21 mouse cellular contexts compared by ENCODE assay signal in the genomic region with DNA sequence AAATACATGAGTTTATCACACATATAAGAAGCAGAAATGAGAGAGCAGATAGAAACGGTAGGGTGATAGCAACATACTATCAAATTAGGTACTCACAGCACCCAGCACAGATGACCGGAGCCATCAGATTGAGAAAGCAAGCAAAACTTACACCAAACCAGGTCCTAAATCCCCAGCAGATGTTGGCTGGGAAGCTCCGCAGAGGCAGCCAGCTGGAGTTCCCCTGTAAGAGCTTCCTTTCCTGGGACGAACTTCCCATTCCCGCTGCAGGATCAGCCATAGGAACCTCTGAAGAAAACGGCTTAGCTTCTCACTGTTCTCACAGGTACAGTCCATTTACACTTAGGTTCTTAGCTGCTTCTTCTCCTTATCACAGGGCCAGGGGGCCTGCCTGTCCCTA.
A peak's percentile ranks its signal among the peaks of the same experiment; 100 is the strongest.
DNase-seq lines count a peak whose midpoint lies in the region; ATAC-seq and TF ChIP-seq lines count a peak whose summit lies in the region.
"Had no signal": no experiment of that assay in that cellular context is flagged by ENCODE, and none has a peak within 500 bp of the region (broad histone marks: within the 10 kb centered on the region; RNA-seq: fewer than 3 reads in every experiment).

No protein-coding gene starts in this region.

- H3K27ac ChIP-seq in gastrocnemius, adult 2 months: no peak overlapping the region
- H3K27ac ChIP-seq in midbrain, embryonic 11.5 days (ENCODE audit: low read depth, low read length): no peak overlapping the region
- H3K27ac ChIP-seq in midbrain, embryonic 16.5 days (ENCODE audit: low read length): no peak overlapping the region

- DNase-seq in gastrocnemius, adult 2 months: peak; percentile 19
- DNase-seq in gastrocnemius, postnatal 14 days: no peak
- DNase-seq in heart, adult 11 months: peak; percentile 90
- DNase-seq in heart, adult 9 months (ENCODE audit: low spot score in 2 of 2): no peak
- DNase-seq in midbrain, embryonic 11.5 days (ENCODE audit: low spot score, missing footprints): peak; percentile 51
- DNase-seq: adrenal gland, adult 2 months; adrenal gland, adult 8-10 months; adrenal gland, postnatal 10 days; adrenal gland, postnatal 14 days; adrenal gland, postnatal 25 days; adrenal gland, postnatal 36 days; B cell, adult 2 months; cerebellum, adult 11 months; cerebellum, adult 11-12 months; cerebellum, adult 18-20 months had no signal

- peaks cover 7% of the 10 kb centered on the region; the same call in 1 of the 2 replicates for H3K27me3 ChIP-seq in midbrain, embryonic 11.5 days (ENCODE audit: control insufficient read depth, insufficient read depth, low read length)
- H3K27me3 ChIP-seq in midbrain, embryonic 16.5 days (ENCODE audit: control insufficient read depth, insufficient read depth, low read depth, low read length): no peaks in the 10 kb centered on the region
- H3K27me3 ChIP-seq: CH12.LX, Patski had no signal

- 80% methylated on average over 6 of the region's 6 CpGs for WGBS in midbrain, embryonic 11.5 days
- WGBS in midbrain, embryonic 16.5 days: 87% methylated on average over 6 of the region's 6 CpGs

- no peaks in the 10 kb centered on the region for H3K9me3 ChIP-seq in midbrain, embryonic 11.5 days (ENCODE audit: control insufficient read depth, low read length)
- H3K9me3 ChIP-seq in midbrain, embryonic 16.5 days (replicated peaks; ENCODE audit: control insufficient read depth, low read length, poor library complexity, severe bottlenecking): no peaks in the 10 kb centered on the region
- H3K9me3 ChIP-seq: G1E had no signal

- no peak overlapping the region for H3K4me2 ChIP-seq in midbrain, embryonic 11.5 days
- no peak overlapping the region for H3K4me2 ChIP-seq in midbrain, embryonic 16.5 days (ENCODE audit: low read length)

- no peak for TF ChIP-seq CTCF in gastrocnemius, adult 2 months (IDR thresholded peaks at IDR 0.05)

- ATAC-seq in midbrain, embryonic 11.5 days (ENCODE audit: low FRiP score): no peak
- no peak for ATAC-seq in midbrain, embryonic 16.5 days
- ATAC-seq: activated CD4-positive, CD25-positive, alpha-beta regulatory T cell, adult 4 months; CD4-positive, CD25-positive, alpha-beta regulatory T cell, adult 4 months; Patski had no signal

- H3K9ac ChIP-seq in midbrain, embryonic 11.5 days (ENCODE audit: low read length): no peak overlapping the region
- no peak overlapping the region for H3K9ac ChIP-seq in midbrain, embryonic 16.5 days (ENCODE audit: low read depth, low read length)

- intact Hi-C loops in gastrocnemius, adult 2 months (cut with DNase I): no loop called here
- intact Hi-C loops in gastrocnemius, postnatal 14 days (cut with DNase I; ENCODE audit: low total_unique reads): no loop called here

- H3K4me1 ChIP-seq in midbrain, embryonic 11.5 days (ENCODE audit: control insufficient read depth, insufficient read depth, low read length): no peaks in the 10 kb centered on the region; the same call in 1 of the 2 replicates
- no peaks in the 10 kb centered on the region for H3K4me1 ChIP-seq in midbrain, embryonic 16.5 days (ENCODE audit: control insufficient read depth, insufficient read depth, low read length)

- no peaks in the 10 kb centered on the region for H3K36me3 ChIP-seq in midbrain, embryonic 11.5 days (ENCODE audit: control insufficient read depth, insufficient read depth, low read length)
- no peaks in the 10 kb centered on the region for H3K36me3 ChIP-seq in midbrain, embryonic 16.5 days (ENCODE audit: control insufficient read depth, insufficient read depth, low read length)
- H3K36me3 ChIP-seq: G1E had no signal

- H3K4me3 ChIP-seq in gastrocnemius, adult 2 months: no peak overlapping the region
- no peak overlapping the region for H3K4me3 ChIP-seq in midbrain, embryonic 11.5 days (ENCODE audit: low read depth, low read length)
- no peak overlapping the region for H3K4me3 ChIP-seq in midbrain, embryonic 16.5 days (ENCODE audit: low read depth, low read length)

Comparison
In these comparisons a context has a peak if more than half of its experiments do, and no peak if none do; other contexts are left out.
1. DNase-seq: peak in gastrocnemius, adult 2 months (single experiment), heart, adult 11 months (single experiment) and midbrain, embryonic 11.5 days (single experiment); none in gastrocnemius, postnatal 14 days (single experiment) and heart, adult 9 months (0 of 2).